Mouse (Mus musculus) cerebellum, adult 9-10 months (tissue): Measurements from ENCODE around the gene Lep.

Experiments
- DNase-seq: peaks from one replicate; pipeline ENCODE4 v3.0.0; 2022

Gene Lep

DNA sequence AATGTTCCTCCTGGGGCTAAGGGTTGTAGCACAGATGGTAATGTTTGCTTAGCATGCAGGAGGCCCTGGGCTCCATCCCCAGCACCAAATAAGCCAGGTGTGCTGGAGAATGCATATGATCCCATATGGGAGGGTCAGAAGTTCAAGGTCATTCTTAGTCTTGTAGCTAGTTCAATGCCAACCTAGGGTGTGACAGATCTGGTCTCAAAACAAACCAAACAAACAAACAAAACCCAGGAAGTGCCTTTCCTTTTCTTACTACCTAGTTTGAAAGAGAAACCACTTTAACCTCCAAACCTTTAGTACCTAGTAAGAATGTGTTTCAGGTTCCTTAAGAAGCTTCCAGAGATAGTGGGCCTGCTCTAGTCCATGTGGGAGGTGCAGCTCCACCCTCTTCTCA lies 58.2 kb downstream of the Lep start:
- no peak for DNase-seq

DNA sequence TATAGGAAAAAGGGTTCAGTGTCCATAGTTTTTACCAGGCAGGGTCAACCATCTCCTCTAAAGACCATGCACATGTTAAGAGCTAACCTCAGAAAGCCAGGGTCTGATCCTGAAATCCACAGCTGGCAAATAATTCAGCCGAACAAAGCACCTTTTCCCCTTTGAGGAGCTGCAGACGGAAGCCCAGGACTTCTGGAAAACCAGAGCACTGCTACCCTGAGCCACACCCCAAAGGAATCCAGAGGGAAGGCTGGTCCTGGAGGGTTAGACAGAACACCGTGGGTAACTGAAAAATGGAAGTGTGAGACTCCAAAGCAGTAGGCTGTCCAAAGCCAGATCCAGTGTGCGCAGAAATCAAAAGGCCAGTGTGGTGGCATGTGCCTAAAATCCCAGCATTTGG lies 58.9 kb downstream of the Lep start:
- no peak for DNase-seq

DNA sequence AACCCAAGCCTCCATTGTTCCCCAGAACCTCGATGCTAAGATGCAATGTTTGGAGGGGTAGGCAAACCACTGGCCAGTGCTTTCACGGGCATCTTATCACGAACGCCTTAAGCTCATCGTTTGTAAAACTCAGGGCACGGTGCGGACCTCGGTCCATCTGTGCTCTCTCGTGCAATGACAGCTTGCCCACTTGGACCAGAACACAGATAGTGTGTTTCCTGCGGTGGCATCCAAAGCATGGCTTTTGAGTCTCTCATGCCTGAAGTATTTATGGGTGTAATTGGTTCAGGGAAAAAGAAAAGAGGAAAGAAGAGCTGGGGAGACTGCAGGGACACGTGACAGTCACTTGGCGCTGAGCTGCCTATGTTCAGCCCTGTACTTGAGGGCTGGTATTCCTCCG lies 60.0 kb downstream of the Lep start:
- DNase-seq, result peak; percentile 17
